Comparison of ENCODE assay signal across 7 mouse cellular contexts in genomic region chr2:148902286-148902685, GRCm38 (mm10). TPM values are rescaled to one million over a fixed set of nuclear protein-coding genes. Genes with fewer than 3 reads are reported as not detected.
DNase-seq lines count a peak whose midpoint lies in the region; ATAC-seq and TF ChIP-seq lines count a peak whose summit lies in the region.

No protein-coding gene starts in this region.

- no peak overlapping the region for H3K9ac ChIP-seq in intestine, embryonic 14.5 days (ENCODE audit: low read length)

- peak; percentile 67 to 89 for DNase-seq in adrenal gland, adult (ENCODE audit: inconsistent age in 2 of 2, low spot score in 1 of 2)
- peak; percentile 47 to 70 for DNase-seq in gastrocnemius, postnatal 36 days
- peak; percentile 81 for DNase-seq in intestine, embryonic 14.5 days (ENCODE audit: low spot score)
- DNase-seq in left cerebral cortex, postnatal 14 days (ENCODE audit: low spot score in 2 of 2) = peak; percentile 42 to 56
- peak; percentile 61 for DNase-seq in mesoderm, embryonic 11.5 days (ENCODE audit: low read depth, low spot score)
- DNase-seq in right cerebral cortex, postnatal 14 days = peak; percentile 48

- H3K27me3 ChIP-seq in intestine, embryonic 14.5 days (replicated peaks; ENCODE audit: control insufficient read depth, insufficient read depth, low read length) = no peaks in the 10 kb centered on the region

- no peak overlapping the region for H3K4me3 ChIP-seq in cortical plate, adult 2 months (ENCODE audit: insufficient read depth, low read length)
- no peak overlapping the region for H3K4me3 ChIP-seq in intestine, embryonic 14.5 days (ENCODE audit: low read depth, low read length)

- peak; percentile 85 for ATAC-seq in intestine, embryonic 14.5 days (replicated peaks; ENCODE audit: low FRiP score, low TSS enrichment, low read depth)

- 0 out of 2 replicates have a peak overlapping the region, but pooled peaks have one; percentile 15 for H3K4me2 ChIP-seq in intestine, embryonic 14.5 days (ENCODE audit: low read length)

- H3K9me3 ChIP-seq in intestine, embryonic 14.5 days (ENCODE audit: control insufficient read depth, low read length) = no peaks in the 10 kb centered on the region

- H3K36me3 ChIP-seq in intestine, embryonic 14.5 days (ENCODE audit: control insufficient read depth, insufficient read depth, low read length) = no peaks in the 10 kb centered on the region

- H3K27ac ChIP-seq in cortical plate, adult 2 months (ENCODE audit: insufficient read depth, low read length) = no peak overlapping the region
- H3K27ac ChIP-seq in intestine, embryonic 14.5 days (ENCODE audit: low read depth) = no peak overlapping the region

- whole genome bisulfite sequencing in intestine, embryonic 14.5 days = 12% methylated on average over 5 of the region's 5 CpGs

- no peak for TF ChIP-seq POLR2A in cortical plate, adult 2 months (IDR thresholded peaks at IDR 0.05; ENCODE audit: extremely low read depth, insufficient read depth, low read length)

- no peaks in the 10 kb centered on the region; the same call in 1 of the 2 replicates for H3K4me1 ChIP-seq in cortical plate, adult 2 months (ENCODE audit: control insufficient read depth, insufficient read depth, low read length)
- no peaks in the 10 kb centered on the region for H3K4me1 ChIP-seq in intestine, embryonic 14.5 days (replicated peaks; ENCODE audit: control insufficient read depth, insufficient read depth, low read length)

- intact Hi-C loops in gastrocnemius, postnatal 36 days (cut with DNase I) = loop anchor here (1.0 to 5.0 kb wide), 2 partner anchors 51 to 150 kb away; partner anchors contain the start of gene Cstl1
- intact Hi-C loops in left cerebral cortex, postnatal 14 days (cut with DNase I) = loop anchor here (1.0 to 5.0 kb wide), 3 partner anchors 51 to 150 kb away; no protein-coding TSS in a partner anchor

- peak; percentile 76 for TF ChIP-seq CTCF in cortical plate, adult 2 months (IDR thresholded peaks at IDR 0.05; ENCODE audit: extremely low read depth, insufficient read depth, low read length)

RNA-seq across cellular contexts. Expression of gene Cst3, which starts 26.8 kb away (rescaled TPM):
- polyA plus RNA-seq in cortical plate, adult 2 months (2012; rRNA removed) = 4,891 and 5,493 TPM in 2 replicates
- 100 to 1,000 TPM; 479 to 583 TPM for total RNA-seq in gastrocnemius, postnatal 36 days (2021)
- polyA plus RNA-seq in intestine, embryonic 14.5 days (2014; fragmentation: Nextera tagmentation; extraction: Ambion mirVana) = 404 and 423 TPM in 2 replicates
- total RNA-seq in left cerebral cortex, postnatal 14 days (2021) = 1,000 to 10,000 TPM; 1,971 to 2,132 TPM

RNA-seq across cellular contexts. Expression of gene 9230104L09Rik, which starts 37.4 kb away (rescaled TPM):
- not detected in 2 replicates for polyA plus RNA-seq in cortical plate, adult 2 months (2012; rRNA removed)
- 1 to 10 TPM in 1 of 2 experiments, under 1 TPM in 1; 0.66 to 1.5 TPM for total RNA-seq in gastrocnemius, postnatal 36 days (2021)
- not detected in 2 replicates for polyA plus RNA-seq in intestine, embryonic 14.5 days (2014; fragmentation: Nextera tagmentation; extraction: Ambion mirVana)
- not detected for total RNA-seq in left cerebral cortex, postnatal 14 days (2021)
